Mouse (Mus musculus): ENCODE results near the gene Wnt3a. TPM values are rescaled to one million over a fixed set of nuclear protein-coding genes. Genes with fewer than 3 reads are reported as not detected.
A peak's percentile ranks its signal among the peaks of the same experiment; 100 is the strongest.
"Not testable (repeated sequence)": the region's sequence is repeated elsewhere in the genome, so short reads cannot be mapped to it uniquely, and the experiment has no call there.

Wnt3a gene
- polyA plus RNA-seq, 1 experiment from 2014 or later: 0.35 TPM

DNA sequence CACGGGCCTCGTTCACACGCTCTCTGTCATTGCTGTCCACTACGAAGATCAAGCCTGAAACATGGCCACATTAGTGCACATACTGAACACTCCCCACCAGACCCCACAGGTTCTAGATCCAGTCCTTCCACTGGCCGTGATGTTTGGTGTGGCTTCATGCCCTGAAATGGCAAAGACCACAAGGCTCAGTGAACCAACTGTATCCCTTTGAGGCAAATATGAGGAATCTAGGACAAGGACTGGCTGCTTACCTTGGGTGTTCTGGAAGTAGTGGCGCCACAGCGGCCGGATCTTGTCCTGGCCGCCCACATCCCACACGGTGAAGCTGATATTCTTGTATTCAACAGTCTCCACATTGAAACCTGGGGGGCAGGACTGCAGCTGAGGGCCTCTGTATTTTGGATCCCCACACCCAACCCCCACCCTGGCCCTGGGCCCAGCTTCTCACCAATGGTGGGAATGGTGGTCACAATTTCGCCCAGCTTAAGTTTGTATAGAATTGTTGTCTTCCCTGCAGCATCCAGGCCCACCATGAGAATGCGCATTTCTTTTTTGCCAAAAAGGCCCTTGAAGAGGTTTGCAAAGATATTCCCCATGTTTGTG, 77.6 kb downstream of the Wnt3a start:
- Histone ChIP-seq H3K4me1 (peaks cover 28% of the 10 kb centered on the region), H3K9ac (replicated peaks) (no peak overlapping the region), H3K4me3 (replicated peaks) (no peak overlapping the region), H3K4me2 (no peak overlapping the region), H3K9me3 (replicated peaks) (no peaks in the 10 kb centered on the region), H3K27ac (replicated peaks) (no peak overlapping the region), H3K27me3 (replicated peaks) (no peaks in the 10 kb centered on the region), H3K36me3 (peaks cover 40% of the 10 kb centered on the region)
- ATAC-seq (ENCODE audit: low FRiP score): no peak
- WGBS: 92% methylated on average over 12 of the region's 12 CpGs

- H3K27me3 ChIP-seq (replicated peaks); H3K4me3 ChIP-seq (replicated peaks); H3K4me2 ChIP-seq; H3K9ac ChIP-seq (replicated peaks); H3K27ac ChIP-seq (replicated peaks); ATAC-seq (ENCODE audit: low FRiP score); H3K9me3 ChIP-seq (replicated peaks): not testable (repeated sequence)
- peaks cover 34% of the 10 kb centered on the region for H3K4me1 ChIP-seq
- WGBS: 87% methylated on average over 12 of the region's 12 CpGs
- H3K36me3 ChIP-seq: peaks cover 40% of the 10 kb centered on the region
These were observed 78.2 kb downstream of the Wnt3a start for GRCm38 (mm10) chr11:59212320-59212719.

DNA sequence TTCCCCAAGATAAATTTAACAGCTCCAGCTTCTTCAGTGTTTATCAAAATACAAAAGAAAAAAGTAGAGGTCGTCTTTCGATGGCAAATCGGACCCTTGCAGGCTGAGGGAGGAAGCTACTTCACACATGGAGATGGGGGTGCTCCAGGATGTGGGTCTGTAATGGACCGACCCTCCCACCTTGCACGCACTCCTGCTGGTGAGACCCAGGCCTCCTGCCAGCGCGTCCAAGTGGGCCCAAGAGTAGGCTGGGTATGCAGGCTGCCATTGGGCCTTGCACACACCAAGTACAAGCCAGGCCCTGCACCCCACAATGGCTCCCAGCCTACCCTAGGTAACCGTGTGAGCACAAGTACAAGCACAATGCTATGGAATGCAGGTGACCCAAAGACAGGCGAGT, 79.0 kb downstream of the Wnt3a start:
- H3K27ac ChIP-seq (replicated peaks); ATAC-seq (ENCODE audit: low FRiP score); H3K4me2 ChIP-seq; H3K9me3 ChIP-seq (replicated peaks); H3K9ac ChIP-seq (replicated peaks); H3K4me3 ChIP-seq (replicated peaks); H3K27me3 ChIP-seq (replicated peaks): not testable (repeated sequence)
- WGBS: 94% methylated on average over 9 of the region's 9 CpGs
- Histone ChIP-seq H3K4me1 (peaks cover 31% of the 10 kb centered on the region), H3K36me3 (peaks cover 43% of the 10 kb centered on the region)

GRCm38 (mm10) chr11:59210020-59210419, 80.5 kb downstream of the Wnt3a start:
- Histone ChIP-seq H3K4me1 (peaks cover 28% of the 10 kb centered on the region), H3K4me3 (replicated peaks) (no peak overlapping the region), H3K9me3 (replicated peaks) (no peaks in the 10 kb centered on the region), H3K27me3 (replicated peaks) (no peaks in the 10 kb centered on the region), H3K9ac (replicated peaks) (no peak overlapping the region), H3K27ac (replicated peaks) (no peak overlapping the region), H3K36me3 (peaks cover 59% of the 10 kb centered on the region), H3K4me2 (0 out of 2 replicates have a peak overlapping the region, but pooled peaks have one; percentile 91)
- 90% methylated on average over 4 of the region's 4 CpGs for WGBS
- no peak for ATAC-seq (ENCODE audit: low FRiP score)

GRCm38 (mm10) chr11:59209580-59209979, 81.0 kb downstream of the Wnt3a start:
- Histone ChIP-seq H3K9ac (replicated peaks) (0 out of 2 replicates have a peak overlapping the region, but pooled peaks have one; percentile 84), H3K27me3 (replicated peaks) (no peaks in the 10 kb centered on the region), H3K9me3 (replicated peaks) (no peaks in the 10 kb centered on the region), H3K4me2 (peak overlapping the region; percentile 91), H3K4me3 (replicated peaks) (peak overlapping the region; percentile 85), H3K4me1 (peaks cover 28% of the 10 kb centered on the region), H3K36me3 (peaks cover 60% of the 10 kb centered on the region), H3K27ac (replicated peaks) (0 out of 2 replicates have a peak overlapping the region, but pooled peaks have one; percentile 92)
- 70% methylated on average over 5 of the region's 5 CpGs for WGBS
- no peak for ATAC-seq (ENCODE audit: low FRiP score)

DNA sequence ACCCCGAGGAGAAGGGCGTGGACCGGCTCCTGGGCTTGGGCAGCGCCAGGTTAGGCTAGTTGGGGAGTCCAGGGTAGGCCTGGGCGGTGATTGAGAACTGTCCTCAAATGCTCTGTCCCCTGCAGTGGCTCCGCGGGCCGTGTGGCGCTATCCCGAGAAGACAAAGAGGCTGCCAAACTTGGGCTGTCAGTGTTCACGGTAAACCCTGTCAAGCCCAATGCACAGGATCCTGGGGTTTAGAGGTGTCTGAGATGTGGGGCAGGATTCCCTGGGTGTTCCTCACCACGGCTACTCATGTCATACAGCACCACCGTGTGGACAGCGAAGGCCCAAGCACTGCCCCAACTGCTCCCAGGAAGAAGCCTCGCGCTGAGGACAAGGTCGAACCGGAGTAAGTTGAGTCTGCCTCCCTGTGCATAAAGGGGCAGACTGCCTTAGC, 81.5 kb downstream of the Wnt3a start:
- H3K9ac ChIP-seq (replicated peaks): peak overlapping the region; percentile 84
- no peaks in the 10 kb centered on the region for H3K9me3 ChIP-seq (replicated peaks)
- H3K4me3 ChIP-seq (replicated peaks): peak overlapping the region; percentile 85
- peaks cover 59% of the 10 kb centered on the region for H3K36me3 ChIP-seq
- peak overlapping the region; percentile 92 for H3K27ac ChIP-seq (replicated peaks)
- H3K27me3 ChIP-seq (replicated peaks): no peaks in the 10 kb centered on the region
- WGBS: 14% methylated on average over 18 of the region's 18 CpGs
- H3K4me2 ChIP-seq: peak overlapping the region; percentile 91
- peaks cover 28% of the 10 kb centered on the region for H3K4me1 ChIP-seq
- peak; percentile 39; the same call in 1 of the 2 replicates for ATAC-seq (ENCODE audit: low FRiP score)

DNA sequence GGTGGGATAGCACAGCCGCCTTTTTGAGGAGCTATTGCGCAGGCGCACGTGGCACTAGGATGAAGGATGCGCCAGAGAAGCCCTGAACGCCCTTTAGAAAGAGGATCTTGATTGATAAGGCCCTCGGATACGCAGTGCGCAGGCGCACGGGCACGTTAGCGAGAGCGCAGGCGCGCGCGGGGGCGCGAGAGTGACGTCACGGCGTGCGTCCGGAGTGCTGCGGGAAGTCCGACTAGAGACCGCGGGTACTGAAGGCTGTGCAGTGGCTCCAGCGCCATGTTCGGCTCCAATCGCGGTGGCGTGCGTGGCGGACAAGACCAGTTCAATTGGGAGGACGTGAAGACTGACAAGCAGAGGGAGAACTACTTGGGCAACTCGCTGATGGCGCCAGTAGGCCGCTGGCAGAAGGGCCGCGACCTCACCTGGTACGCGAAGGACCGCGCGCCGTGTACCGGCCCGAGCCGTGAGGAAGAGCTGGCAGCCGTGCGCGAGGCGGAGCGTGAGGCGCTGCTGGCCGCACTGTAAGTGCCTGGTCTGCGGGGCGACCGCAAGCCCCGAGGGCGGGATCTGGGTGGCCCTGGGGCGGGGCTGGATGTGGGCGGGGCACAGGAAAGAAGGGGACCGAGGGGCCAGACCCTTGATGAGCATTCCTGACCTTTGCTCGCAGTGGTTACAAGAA, 82.3 kb downstream of the Wnt3a start, which contains the start of gene 2310033P09Rik:
Gene 2310033P09Rik, plus strand, starts transcription at position 169 of the 679 bp plus-strand sequence.
- Histone ChIP-seq H3K36me3 (peaks cover 59% of the 10 kb centered on the region), H3K4me1 (peaks cover 28% of the 10 kb centered on the region), H3K9me3 (replicated peaks) (no peaks in the 10 kb centered on the region), H3K4me3 (replicated peaks) (peak within 1 kb of the TSS; percentile 85), H3K27ac (replicated peaks) (peak within 1 kb of the TSS; percentile 92), H3K27me3 (replicated peaks) (no peaks in the 10 kb centered on the region), H3K4me2 (peak within 1 kb of the TSS; percentile 91), H3K9ac (replicated peaks) (peak within 1 kb of the TSS; percentile 84)
- WGBS: under 1% methylated on average over 67 of the region's 67 CpGs
- peak; percentile 89 for ATAC-seq (ENCODE audit: low FRiP score)

DNA sequence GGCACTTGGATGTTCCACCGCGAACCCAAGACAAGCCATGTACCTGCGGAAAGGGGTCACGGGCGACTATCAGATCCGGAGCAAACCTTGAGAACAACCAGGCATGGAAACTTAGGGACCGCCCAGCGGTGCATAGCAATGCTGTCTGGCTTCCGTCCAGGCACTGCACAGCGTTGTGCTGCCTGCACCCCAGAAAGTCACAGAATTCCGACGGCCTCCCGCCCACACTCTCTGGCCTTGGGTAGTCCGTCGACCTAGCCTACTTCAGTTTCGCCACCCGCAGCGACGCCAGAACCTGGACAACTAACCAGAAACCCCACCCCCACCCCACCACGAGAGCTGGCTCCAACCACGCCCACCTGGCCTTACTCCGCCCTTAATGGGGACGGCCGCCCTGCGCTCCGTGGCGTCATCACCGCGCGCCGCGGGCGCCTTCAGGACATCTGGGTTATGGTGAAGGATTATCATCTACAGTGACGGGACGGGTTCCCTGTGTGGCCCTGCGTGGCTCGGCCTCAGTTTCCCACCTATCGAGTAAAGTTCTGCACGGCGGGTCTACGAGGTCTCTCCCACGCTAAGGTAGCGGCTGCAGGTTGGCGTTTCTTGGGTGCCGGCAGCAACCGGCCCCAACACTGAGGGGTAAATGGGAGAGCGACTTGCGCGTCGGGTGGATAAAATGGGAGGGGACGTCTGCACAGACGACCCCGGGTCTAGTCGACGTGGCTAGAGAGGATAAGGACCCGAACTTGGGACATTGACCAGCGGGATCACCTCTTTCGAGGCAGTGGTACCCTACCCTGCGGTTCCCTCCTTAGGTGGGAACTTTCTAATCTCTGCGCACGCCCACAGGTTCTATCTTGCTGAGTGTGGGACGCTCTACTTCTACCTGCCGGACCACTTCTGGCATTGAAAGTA, 88.2 kb downstream of the Wnt3a start, which contains the start of gene Mrpl55:
Gene Mrpl55, plus strand, starts transcription at position 406 of the 915 bp plus-strand sequence.
- Histone ChIP-seq H3K4me3 (replicated peaks) (peak within 1 kb of the TSS; percentile 74), H3K4me2 (peak within 1 kb of the TSS; percentile 91), H3K9ac (replicated peaks) (peak within 1 kb of the TSS; percentile 80), H3K9me3 (replicated peaks) (no peaks in the 10 kb centered on the region), H3K36me3 (peaks cover 29% of the 10 kb centered on the region), H3K27me3 (replicated peaks) (no peaks in the 10 kb centered on the region), H3K4me1 (peaks cover 19% of the 10 kb centered on the region), H3K27ac (replicated peaks) (peak within 1 kb of the TSS; percentile 70)
- under 1% methylated on average over 63 of the region's 63 CpGs for WGBS
- peak; percentile 91 for ATAC-seq (ENCODE audit: low FRiP score)

- Histone ChIP-seq H3K4me3 (replicated peaks) (peak overlapping the region; percentile 74), H3K4me2 (peak overlapping the region; percentile 91), H3K27me3 (replicated peaks) (no peaks in the 10 kb centered on the region), H3K4me1 (peaks cover 18% of the 10 kb centered on the region), H3K36me3 (peaks cover 24% of the 10 kb centered on the region), H3K27ac (replicated peaks) (peak overlapping the region; percentile 70), H3K9me3 (replicated peaks) (no peaks in the 10 kb centered on the region), H3K9ac (replicated peaks) (peak overlapping the region; percentile 80)
- 36% methylated on average over 16 of the region's 16 CpGs for WGBS
- no peak for ATAC-seq (ENCODE audit: low FRiP score)
These were observed 89.1 kb downstream of the Wnt3a start for GRCm38 (mm10) chr11:59201216-59202002.
